Mouse (Mus musculus) telencephalon, adult 2 months (tissue): ENCODE data around the gene Tmem129.
A peak's percentile ranks its signal among the peaks of the same experiment; 100 is the strongest.

Experiments used
- DNase-seq: peaks from one replicate; pipeline ENCODE4 v3.0.0-alpha.2; 2011; ENCODE audit warnings: low read depth, low spot score

Gene Tmem129

DNA sequence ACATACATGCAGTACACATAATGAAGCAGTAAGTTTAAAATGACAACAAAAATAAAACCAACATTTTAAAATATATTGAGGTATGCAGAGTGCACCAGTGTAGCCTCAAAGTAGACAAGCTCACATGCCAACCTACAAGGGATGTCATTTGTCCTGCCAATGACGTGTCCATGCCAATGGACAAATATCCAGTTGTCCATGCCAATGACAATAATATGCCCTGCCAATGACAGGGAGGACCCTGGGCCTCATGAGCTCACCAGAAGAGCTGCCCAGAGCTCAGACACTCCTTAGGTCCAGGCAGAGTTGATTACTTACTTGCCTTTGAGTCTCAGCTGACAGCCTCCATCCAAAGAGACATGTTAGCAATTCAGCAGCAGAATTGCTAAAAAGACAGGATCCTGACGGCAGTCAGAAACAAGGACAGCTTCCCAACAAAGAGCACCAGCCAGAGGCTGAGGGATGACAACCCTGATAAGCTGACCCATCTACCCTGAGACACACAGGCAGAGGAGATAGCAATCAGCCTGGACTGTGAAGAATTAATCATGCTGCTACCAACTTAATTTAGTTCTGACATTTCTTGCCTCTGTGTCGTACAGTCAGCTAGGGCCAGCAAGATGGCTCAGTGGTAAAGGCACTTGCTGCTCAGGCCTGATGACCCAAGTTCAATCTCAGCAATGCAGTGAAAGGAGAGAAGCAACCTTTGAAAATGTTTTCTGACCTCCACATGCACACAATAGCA is 20.4 kb downstream of the Tmem129 start:
- DNase-seq = no peak

- DNase-seq = no peak
These were observed 22.9 kb downstream of the Tmem129 start for GRCm38 (mm10) chr5:33635361-33635760.

GRCm38 (mm10) chr5:33632526-33632925 is 25.7 kb downstream of the Tmem129 start:
- no peak for DNase-seq

GRCm38 (mm10) chr5:33630615-33631014 is 27.6 kb downstream of the Tmem129 start:
- DNase-seq = no peak

GRCm38 (mm10) chr5:33630061-33630460 is 28.2 kb downstream of the Tmem129 start:
- DNase-seq = no peak

DNA sequence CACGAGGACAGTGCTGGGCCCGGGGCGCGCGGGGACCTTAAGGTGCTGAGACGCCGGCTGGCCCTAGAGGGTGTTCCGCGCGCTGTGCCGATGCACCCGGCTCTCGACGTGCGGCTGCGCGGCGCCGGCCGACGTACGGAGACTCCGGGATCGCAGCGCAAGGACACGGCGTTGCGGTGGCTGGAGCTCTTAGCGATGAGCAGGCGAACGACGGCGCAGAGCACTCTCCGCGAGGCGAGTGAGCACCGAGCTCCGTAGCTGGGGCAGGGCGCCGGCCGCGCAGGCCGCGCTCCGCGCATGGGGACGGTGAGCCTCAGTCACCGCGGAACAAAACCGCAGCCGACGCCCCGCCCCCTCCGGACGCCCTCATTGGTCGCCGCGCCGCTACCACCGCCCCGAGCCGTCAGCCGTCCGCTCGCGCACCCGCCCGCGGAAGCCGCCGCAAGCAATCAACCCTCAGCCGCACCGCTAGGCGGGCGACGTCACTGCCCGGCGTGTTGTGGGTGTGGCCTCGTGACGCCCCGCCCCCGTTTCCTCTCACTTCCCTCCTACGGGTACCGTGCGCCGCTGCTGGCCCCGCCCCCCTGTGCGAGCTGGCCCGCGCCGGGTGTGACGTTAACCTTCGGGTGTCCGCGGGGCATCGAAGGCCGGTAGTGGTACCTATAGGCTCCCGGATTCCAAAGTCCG is 28.8 kb downstream of the Tmem129 start, which contains the start of the genes Fam53a and Gm9903:
Gene Fam53a, minus strand, starts transcription at position 335 of the 687 bp plus-strand sequence.
Gene Gm9903, plus strand, starts transcription at position 625 of the 687 bp plus-strand sequence.
- peak; percentile 92 for DNase-seq

DNA sequence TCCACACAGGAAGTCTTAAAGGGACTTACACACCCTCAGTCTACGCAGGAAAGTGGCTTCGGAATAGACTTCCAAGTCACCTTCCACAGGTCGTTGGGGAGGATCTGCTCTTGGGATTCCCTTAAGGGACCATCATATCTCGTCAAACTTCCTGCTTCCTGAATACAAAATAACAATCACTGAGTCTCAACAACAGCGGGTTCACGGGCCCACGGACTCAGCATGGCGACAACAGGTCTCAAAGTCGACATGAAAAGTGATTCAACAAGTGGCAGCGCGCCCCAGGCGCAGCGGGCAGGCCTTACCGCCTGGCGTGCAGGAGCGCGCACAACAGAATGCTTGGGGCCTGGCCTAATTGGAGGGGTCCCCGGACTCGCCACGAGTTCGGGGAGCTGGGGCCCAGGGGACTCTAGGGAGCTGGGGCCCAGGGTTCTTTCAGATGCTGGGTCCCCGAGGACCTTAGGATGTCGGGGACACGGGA is 29.4 kb downstream of the Tmem129 start:
- no peak for DNase-seq

- DNase-seq = no peak
These were observed 30.2 kb downstream of the Tmem129 start for GRCm38 (mm10) chr5:33627968-33628367.

DNA sequence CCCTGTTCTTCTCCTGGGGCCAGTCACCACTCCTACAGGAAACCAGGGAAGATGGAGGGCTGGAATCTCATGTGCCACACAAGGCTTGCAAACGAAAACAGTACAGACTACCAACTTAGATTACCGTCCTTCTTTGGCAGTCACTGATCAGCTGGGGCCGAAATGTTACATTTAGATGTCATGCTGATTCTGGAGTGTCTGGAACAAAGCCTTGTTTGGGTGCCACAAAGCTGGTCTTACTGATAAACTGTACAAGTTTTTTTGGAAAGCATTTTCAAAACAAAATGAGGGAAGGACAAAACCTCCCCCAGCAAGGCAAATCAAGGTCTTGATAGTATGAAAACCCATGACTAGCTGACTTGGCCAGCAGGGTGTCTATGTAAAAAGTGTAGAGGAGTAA is 34.5 kb downstream of the Tmem129 start:
- DNase-seq = no peak

DNA sequence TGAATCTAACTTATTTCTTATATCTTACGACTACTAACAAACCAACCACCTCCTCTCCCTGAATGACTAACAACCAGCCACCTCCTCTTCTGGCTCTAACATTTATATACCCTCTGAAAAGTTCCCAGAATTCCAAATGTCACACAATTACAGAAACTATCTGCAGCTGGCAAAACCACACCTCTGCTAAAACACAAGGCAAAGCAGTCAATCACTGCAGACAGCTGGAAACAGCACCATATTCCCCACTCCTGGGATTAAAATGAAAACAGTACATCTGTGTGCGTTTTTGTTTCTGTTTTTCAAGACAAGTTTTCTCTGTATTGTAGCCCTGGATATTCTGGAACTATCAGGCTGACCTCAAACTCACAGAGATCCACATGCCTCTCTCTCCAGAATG is 35.5 kb downstream of the Tmem129 start:
- DNase-seq = no peak

DNA sequence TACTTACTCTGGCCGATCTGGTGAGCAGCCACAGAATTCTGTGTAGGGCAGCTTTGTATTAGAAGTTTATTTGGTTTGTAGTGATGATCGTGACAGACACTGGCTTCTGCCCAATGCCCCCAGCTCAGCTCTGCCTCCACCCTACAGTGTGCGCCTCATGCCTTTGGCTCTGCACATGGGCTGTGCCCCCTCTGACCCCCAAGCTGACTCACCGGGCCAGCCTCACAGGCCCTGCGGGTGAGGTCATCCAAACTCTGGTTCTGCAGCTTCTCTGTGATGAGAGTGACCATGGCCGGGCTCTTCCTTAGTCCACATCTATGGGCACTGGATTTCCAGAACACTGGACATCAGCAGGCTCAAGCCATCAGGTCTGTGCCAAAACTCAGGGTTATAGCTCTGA is 43.8 kb downstream of the Tmem129 start:
- no peak for DNase-seq

DNA sequence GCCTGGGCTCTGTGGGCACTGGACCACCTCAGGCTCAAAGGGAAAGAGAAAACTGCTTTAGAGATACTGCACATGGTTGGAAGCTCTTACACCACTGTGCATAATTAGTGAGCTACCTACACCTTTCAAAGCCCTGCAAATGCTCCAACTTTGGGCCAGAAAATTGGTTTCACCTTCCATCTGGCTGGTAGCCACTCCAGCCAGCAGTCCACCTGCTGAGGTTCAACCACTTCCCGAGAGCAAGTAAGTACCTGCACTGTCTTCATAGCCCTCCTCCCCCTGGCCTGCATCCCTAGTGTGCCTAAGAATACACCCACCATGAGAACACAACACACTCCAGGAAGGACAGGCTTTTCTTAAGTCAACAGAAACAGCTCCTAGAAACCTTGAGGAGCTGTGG is 46.4 kb downstream of the Tmem129 start:
- no peak for DNase-seq

DNA sequence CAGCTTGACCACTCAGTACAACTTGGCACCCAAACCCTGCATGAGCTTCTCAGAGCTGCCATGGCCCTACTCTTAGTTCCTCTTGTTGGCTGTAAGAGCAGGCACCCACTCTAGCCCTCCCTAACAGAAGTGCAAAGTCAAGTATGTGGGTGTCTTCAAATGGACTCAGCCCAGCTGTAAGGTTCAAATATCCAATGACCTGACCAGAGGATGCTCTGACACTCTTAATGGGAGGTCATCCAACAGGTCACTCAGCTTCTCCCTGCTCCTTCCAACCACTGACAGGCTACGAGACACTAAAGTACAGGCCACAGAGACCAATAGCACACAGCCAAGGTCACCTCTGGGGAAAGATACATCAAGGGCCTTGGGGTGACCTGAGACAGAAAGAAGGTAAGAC is 49.0 kb downstream of the Tmem129 start:
- no peak for DNase-seq

DNA sequence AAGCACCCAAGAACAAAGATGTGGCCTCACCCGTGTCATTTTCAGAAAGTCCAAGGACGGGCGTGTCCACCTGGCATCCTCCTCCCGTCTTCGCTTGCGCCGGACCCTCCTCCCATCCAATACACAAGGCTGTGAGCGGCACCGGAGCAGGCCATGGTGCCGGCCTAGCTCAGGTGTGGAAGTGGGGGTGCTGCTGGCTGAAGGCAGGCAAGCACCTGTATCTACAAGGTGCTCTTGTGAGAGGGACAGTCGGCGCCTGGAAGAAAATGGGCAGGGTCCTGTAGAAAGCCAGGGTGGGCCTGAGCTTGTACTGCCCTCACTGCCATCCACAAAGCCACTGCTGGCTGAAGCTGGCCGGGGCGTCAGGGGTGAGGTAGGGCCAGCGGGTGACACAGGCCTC is 50.8 kb downstream of the Tmem129 start:
- no peak for DNase-seq

DNA sequence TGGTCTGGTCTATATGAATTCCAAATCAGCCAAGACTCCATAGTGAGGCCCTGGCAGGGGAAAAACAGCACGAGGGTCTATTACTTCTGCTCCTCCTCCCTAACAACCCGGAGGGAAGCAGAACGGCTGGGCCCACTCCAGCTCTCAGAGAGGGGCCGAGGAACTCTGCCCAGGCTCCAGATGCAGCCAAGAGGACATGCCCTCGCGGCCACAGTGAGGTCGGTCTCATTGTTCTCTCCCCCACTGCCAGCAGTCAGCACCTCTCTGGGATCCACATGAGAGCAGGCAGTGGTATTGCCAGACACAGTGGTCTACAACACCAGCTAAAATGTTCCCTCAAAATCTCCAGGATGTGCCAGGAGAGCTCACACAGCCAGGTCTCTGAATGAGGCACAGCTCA is 51.6 kb downstream of the Tmem129 start:
- DNase-seq = no peak

DNA sequence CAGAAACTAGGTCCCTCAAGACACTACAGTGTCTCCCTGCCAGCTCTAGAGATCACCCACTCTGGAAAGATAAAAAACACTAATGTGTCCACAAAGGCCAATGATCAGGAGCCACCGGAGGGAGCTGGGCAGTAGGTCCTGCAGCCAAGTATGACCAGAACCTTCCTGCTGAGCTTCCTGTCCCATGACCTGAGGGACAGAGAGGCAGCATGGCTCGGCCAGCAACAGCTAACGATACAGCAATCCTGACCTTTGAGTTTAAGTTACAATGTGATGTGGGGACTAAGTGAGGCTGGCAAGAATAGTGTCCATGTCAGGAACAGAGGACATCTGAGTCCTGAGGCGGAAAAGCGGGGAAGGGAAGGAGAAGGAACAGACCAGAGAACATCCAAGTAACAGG is 52.9 kb downstream of the Tmem129 start:
- no peak for DNase-seq
